ENCODE assay signal across 20 mouse cellular contexts in the genomic region with DNA sequence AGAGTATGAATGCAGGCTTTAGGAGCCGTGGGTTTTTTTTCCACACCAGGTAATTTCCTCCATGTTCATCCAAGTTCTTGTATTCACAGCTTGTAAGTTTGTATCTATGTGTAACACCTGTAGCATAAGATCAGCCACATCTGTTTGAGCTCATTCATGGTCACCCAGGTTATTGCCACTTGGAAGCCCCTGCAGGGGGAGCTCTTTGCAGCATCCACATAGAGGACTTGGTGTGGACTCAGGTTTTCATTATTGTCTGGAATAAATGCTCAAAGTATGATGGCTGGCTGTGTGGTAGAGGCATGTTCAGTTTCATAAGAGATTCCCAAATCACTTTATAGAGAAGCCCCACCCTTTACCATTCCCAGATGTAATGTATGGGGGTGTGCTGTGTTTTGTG.
A peak's percentile ranks its signal among the peaks of the same experiment; 100 is the strongest.
DNase-seq lines count a peak whose midpoint lies in the region; ATAC-seq and TF ChIP-seq lines count a peak whose summit lies in the region.
"Had no signal": no experiment of that assay in that cellular context is flagged by ENCODE, and none has a peak within 500 bp of the region (broad histone marks: within the 10 kb centered on the region; RNA-seq: fewer than 3 reads in every experiment).

No protein-coding gene starts in this region.

- no peak for ATAC-seq in embryonic facial prominence, embryonic 11.5 days (replicated peaks; ENCODE audit: insufficient number of reproducible peaks, low FRiP score, low TSS enrichment, low read depth)
- ATAC-seq in intestine, postnatal 0 days: no peak
- ATAC-seq in intestine, embryonic 16.5 days: no peak
- ATAC-seq in liver, postnatal 0 days: no peak
- ATAC-seq in liver, embryonic 11.5 days (replicated peaks; ENCODE audit: low FRiP score): no peak
- ATAC-seq: Patski had no signal

- no peak overlapping the region for H3K27ac ChIP-seq in embryonic facial prominence, embryonic 11.5 days (replicated peaks; ENCODE audit: low read depth, low read length)
- H3K27ac ChIP-seq in embryonic facial prominence, embryonic 10.5 days (replicated peaks): no peak overlapping the region
- no peak overlapping the region for H3K27ac ChIP-seq in intestine, postnatal 0 days (ENCODE audit: low read depth, low read length)
- no peak overlapping the region for H3K27ac ChIP-seq in intestine, embryonic 16.5 days (ENCODE audit: low read length)
- H3K27ac ChIP-seq in liver, postnatal 0 days (ENCODE audit: low read depth): no peak overlapping the region
- H3K27ac ChIP-seq in liver, embryonic 11.5 days (ENCODE audit: low read depth, low read length): no peak overlapping the region
- H3K27ac ChIP-seq: heart, embryonic 13.5 days; hindbrain, embryonic 13.5 days; limb, embryonic 13.5 days; liver, embryonic 15.5 days; midbrain, embryonic 10.5 days had no signal

- DNase-seq in embryonic facial prominence, embryonic 11.5 days (ENCODE audit: low spot score): peak; percentile 61
- DNase-seq in embryonic facial prominence, embryonic 10.5 days (ENCODE audit: low spot score): no peak
- DNase-seq in liver, postnatal 0 days: no peak
- DNase-seq in liver, embryonic 11.5 days (ENCODE audit: low spot score): no peak
- peak; percentile 21 for DNase-seq in brain, adult 2 months (ENCODE audit: low read depth, low spot score)
- no peak for DNase-seq in right cerebral cortex, adult 2 months (ENCODE audit: low spot score in 2 of 2)
- DNase-seq: cerebellum, adult 18-20 months; gastrocnemius, postnatal 14 days; kidney, adult 18-20 months; kidney, postnatal 25 days; layer of hippocampus, postnatal 36 days; thymus, postnatal 25 days had no signal

- H3K27me3 ChIP-seq in embryonic facial prominence, embryonic 11.5 days (ENCODE audit: control insufficient read depth, insufficient read depth, low read length): no peaks in the 10 kb centered on the region
- no peaks in the 10 kb centered on the region for H3K27me3 ChIP-seq in embryonic facial prominence, embryonic 10.5 days (replicated peaks; ENCODE audit: low read depth, poor library complexity, severe bottlenecking)
- H3K27me3 ChIP-seq in intestine, postnatal 0 days (replicated peaks; ENCODE audit: control insufficient read depth, insufficient read depth, low read length): no peaks in the 10 kb centered on the region
- no peaks in the 10 kb centered on the region for H3K27me3 ChIP-seq in intestine, embryonic 16.5 days (replicated peaks; ENCODE audit: control insufficient read depth, insufficient read depth, low read length)
- H3K27me3 ChIP-seq in liver, postnatal 0 days (ENCODE audit: insufficient read depth, low read length): no peaks in the 10 kb centered on the region
- H3K27me3 ChIP-seq in liver, embryonic 11.5 days (replicated peaks; ENCODE audit: control insufficient read depth, insufficient read depth, low read length): no peaks in the 10 kb centered on the region
- H3K27me3 ChIP-seq: heart, embryonic 13.5 days; hindbrain, embryonic 13.5 days; limb, embryonic 13.5 days; liver, embryonic 15.5 days; Patski had no signal

- peak; percentile 37 for TF ChIP-seq CTCF in intestine, postnatal 0 days (IDR thresholded peaks at IDR 0.05; ENCODE audit: low read depth)
- 0 out of 2 replicates have a peak, but pooled peaks have one; percentile 2 for TF ChIP-seq CTCF in liver, postnatal 0 days (IDR thresholded peaks at IDR 0.05; ENCODE audit: low read depth)

- no peak overlapping the region for H3K9ac ChIP-seq in embryonic facial prominence, embryonic 11.5 days (replicated peaks; ENCODE audit: low read length)
- H3K9ac ChIP-seq in intestine, postnatal 0 days (ENCODE audit: low read depth, low read length): no peak overlapping the region
- no peak overlapping the region for H3K9ac ChIP-seq in intestine, embryonic 16.5 days (ENCODE audit: low read depth, low read length)
- H3K9ac ChIP-seq in liver, postnatal 0 days (replicated peaks): no peak overlapping the region
- no peak overlapping the region for H3K9ac ChIP-seq in liver, embryonic 11.5 days (ENCODE audit: low read depth, low read length)
- H3K9ac ChIP-seq: heart, embryonic 13.5 days; hindbrain, embryonic 13.5 days; limb, embryonic 13.5 days; liver, embryonic 15.5 days had no signal

- H3K4me1 ChIP-seq in embryonic facial prominence, embryonic 11.5 days (ENCODE audit: control insufficient read depth, insufficient read depth, low read length): no peaks in the 10 kb centered on the region; the same call in 1 of the 2 replicates
- H3K4me1 ChIP-seq in embryonic facial prominence, embryonic 10.5 days: peaks cover 32% of the 10 kb centered on the region
- H3K4me1 ChIP-seq in intestine, postnatal 0 days (replicated peaks; ENCODE audit: control insufficient read depth, insufficient read depth, low read length): no peaks in the 10 kb centered on the region
- no peaks in the 10 kb centered on the region; the same call in 1 of the 2 replicates for H3K4me1 ChIP-seq in intestine, embryonic 16.5 days (ENCODE audit: control insufficient read depth, insufficient read depth, low read length)
- H3K4me1 ChIP-seq in liver, postnatal 0 days (ENCODE audit: insufficient read depth): no peaks in the 10 kb centered on the region
- no peaks in the 10 kb centered on the region for H3K4me1 ChIP-seq in liver, embryonic 11.5 days (replicated peaks; ENCODE audit: control insufficient read depth, insufficient read depth, low read length)
- H3K4me1 ChIP-seq: liver, embryonic 15.5 days had no signal

- TF ChIP-seq EP300 in liver, postnatal 0 days (IDR thresholded peaks at IDR 0.05; ENCODE audit: low read depth): no peak

- 67% methylated on average over 1 of the region's 1 CpGs for WGBS in embryonic facial prominence, embryonic 11.5 days
- WGBS in embryonic facial prominence, embryonic 10.5 days: 75% methylated on average over 1 of the region's 1 CpGs
- WGBS in intestine, postnatal 0 days: 92% methylated on average over 1 of the region's 1 CpGs
- WGBS in intestine, embryonic 16.5 days: 85% methylated on average over 1 of the region's 1 CpGs
- WGBS in liver, postnatal 0 days (ENCODE audit: insufficient replicate concordance): 71% methylated on average over 1 of the region's 1 CpGs
- whole genome bisulfite sequencing in liver, embryonic 11.5 days: 78% methylated on average over 1 of the region's 1 CpGs

- H3K9me3 ChIP-seq in embryonic facial prominence, embryonic 11.5 days (replicated peaks; ENCODE audit: control insufficient read depth, low read length): no peaks in the 10 kb centered on the region
- no peaks in the 10 kb centered on the region for H3K9me3 ChIP-seq in embryonic facial prominence, embryonic 10.5 days
- H3K9me3 ChIP-seq in intestine, postnatal 0 days (ENCODE audit: control insufficient read depth): no peaks in the 10 kb centered on the region
- H3K9me3 ChIP-seq in intestine, embryonic 16.5 days (ENCODE audit: control insufficient read depth, low read length): no peaks in the 10 kb centered on the region
- no peaks in the 10 kb centered on the region for H3K9me3 ChIP-seq in liver, postnatal 0 days (ENCODE audit: low read length)
- H3K9me3 ChIP-seq in liver, embryonic 11.5 days (ENCODE audit: control insufficient read depth, low read length): no peaks in the 10 kb centered on the region
- H3K9me3 ChIP-seq: heart, embryonic 13.5 days; hindbrain, embryonic 13.5 days; limb, embryonic 13.5 days; liver, embryonic 15.5 days; midbrain, embryonic 10.5 days had no signal

- H3K36me3 ChIP-seq in embryonic facial prominence, embryonic 11.5 days (replicated peaks; ENCODE audit: control insufficient read depth, insufficient read depth, low read depth, low read length): no peaks in the 10 kb centered on the region
- no peaks in the 10 kb centered on the region for H3K36me3 ChIP-seq in embryonic facial prominence, embryonic 10.5 days (replicated peaks)
- H3K36me3 ChIP-seq in intestine, postnatal 0 days (ENCODE audit: control insufficient read depth, insufficient read depth): no peaks in the 10 kb centered on the region
- no peaks in the 10 kb centered on the region for H3K36me3 ChIP-seq in intestine, embryonic 16.5 days (ENCODE audit: control insufficient read depth, insufficient read depth, low read length)
- no peaks in the 10 kb centered on the region for H3K36me3 ChIP-seq in liver, postnatal 0 days (replicated peaks; ENCODE audit: insufficient read depth, low read length)
- no peaks in the 10 kb centered on the region for H3K36me3 ChIP-seq in liver, embryonic 11.5 days (ENCODE audit: control insufficient read depth, insufficient read depth, low read length)
- H3K36me3 ChIP-seq: heart, embryonic 13.5 days; hindbrain, embryonic 13.5 days; limb, embryonic 13.5 days; liver, embryonic 15.5 days; midbrain, embryonic 10.5 days had no signal

- no peak overlapping the region for H3K4me3 ChIP-seq in embryonic facial prominence, embryonic 11.5 days (ENCODE audit: low read depth, low read length)
- no peak overlapping the region for H3K4me3 ChIP-seq in embryonic facial prominence, embryonic 10.5 days
- no peak overlapping the region for H3K4me3 ChIP-seq in intestine, postnatal 0 days (ENCODE audit: low read depth, low read length)
- H3K4me3 ChIP-seq in intestine, embryonic 16.5 days (ENCODE audit: low read length): no peak overlapping the region
- no peak overlapping the region for H3K4me3 ChIP-seq in liver, postnatal 0 days (ENCODE audit: low read depth, low read length)
- no peak overlapping the region for H3K4me3 ChIP-seq in liver, embryonic 11.5 days (ENCODE audit: low read depth, low read length)
- H3K4me3 ChIP-seq: heart, embryonic 13.5 days; hindbrain, embryonic 13.5 days; limb, embryonic 13.5 days; liver, embryonic 15.5 days; midbrain, embryonic 10.5 days had no signal

- no peak overlapping the region for H3K4me2 ChIP-seq in embryonic facial prominence, embryonic 11.5 days (ENCODE audit: low read depth, low read length)
- H3K4me2 ChIP-seq in intestine, postnatal 0 days (replicated peaks; ENCODE audit: low read depth): no peak overlapping the region
- H3K4me2 ChIP-seq in intestine, embryonic 16.5 days (ENCODE audit: low read depth, low read length): no peak overlapping the region
- H3K4me2 ChIP-seq in liver, postnatal 0 days (ENCODE audit: low read depth, low read length): no peak overlapping the region
- no peak overlapping the region for H3K4me2 ChIP-seq in liver, embryonic 11.5 days
- H3K4me2 ChIP-seq: heart, embryonic 13.5 days; hindbrain, embryonic 13.5 days; limb, embryonic 13.5 days; liver, embryonic 15.5 days had no signal

Comparison
In these comparisons a context has a peak if more than half of its experiments do, and no peak if none do; other contexts are left out.
1. DNase-seq: peak in embryonic facial prominence, embryonic 11.5 days (single experiment) and brain, adult 2 months (single experiment); none in embryonic facial prominence, embryonic 10.5 days (single experiment), liver, postnatal 0 days (single experiment), liver, embryonic 11.5 days (single experiment) and right cerebral cortex, adult 2 months (0 of 2).